Mouse (Mus musculus): ENCODE results near the gene Cdon.

- TF ChIP-seq EP300 (IDR thresholded peaks at IDR 0.05; ENCODE audit: low read depth) (no peak), CTCF (IDR thresholded peaks at IDR 0.05; ENCODE audit: low read depth) (no peak)
Measured at GRCm38 (mm10) chr9:35520631-35521348, 99.9 kb downstream of the Cdon start.
